ENCODE assay signal across 9 mouse cellular contexts in the genomic region with DNA sequence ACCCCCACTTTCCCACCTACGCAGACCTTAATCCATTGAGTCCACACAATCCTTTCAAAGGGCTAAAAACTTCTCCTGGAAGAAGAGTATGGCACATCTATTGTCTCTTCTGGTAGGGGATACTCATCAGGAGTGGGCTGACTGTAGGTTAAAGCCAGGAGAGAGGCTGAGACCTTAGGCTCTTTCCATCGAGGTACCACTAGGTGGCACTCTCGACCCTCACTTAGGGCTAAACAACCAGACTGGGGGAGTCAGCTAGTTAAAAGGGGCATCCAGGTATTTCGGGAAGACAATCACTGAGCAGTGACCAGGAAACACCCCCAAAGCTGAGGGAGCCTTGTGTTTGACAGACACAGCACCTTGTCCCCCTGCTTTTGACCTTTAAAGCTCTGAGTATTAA. TPM values are rescaled to one million over a fixed set of nuclear protein-coding genes. Genes with fewer than 3 reads are reported as not detected.
A peak's percentile ranks its signal among the peaks of the same experiment; 100 is the strongest.
DNase-seq lines count a peak whose midpoint lies in the region; ATAC-seq and TF ChIP-seq lines count a peak whose summit lies in the region.
"Had no signal": no experiment of that assay in that cellular context is flagged by ENCODE, and none has a peak within 500 bp of the region (broad histone marks: within the 10 kb centered on the region; RNA-seq: fewer than 3 reads in every experiment).

No protein-coding gene starts in this region.

- ATAC-seq in frontal cortex, adult (ENCODE audit: low TSS enrichment), result peak; percentile 38; the same call in 1 of the 2 replicates

- 19% methylated on average over 4 of the region's 4 CpGs for whole genome bisulfite sequencing in bone marrow, adult 2 months

- no peak for TF ChIP-seq POLR2A in bone marrow, adult 2 months (IDR thresholded peaks at IDR 0.05; ENCODE audit: borderline replicate concordance, control insufficient read depth, low read depth, low read length)

- no peak overlapping the region for H3K27ac ChIP-seq in bone marrow, adult 2 months (ENCODE audit: control insufficient read depth, insufficient read depth, low read depth, low read length, poor library complexity)
- H3K27ac ChIP-seq: limb, embryonic 12.5 days had no signal

- H3K4me3 ChIP-seq in bone marrow, adult 2 months (replicated peaks; ENCODE audit: control insufficient read depth, low read depth, low read length), result no peak overlapping the region
- H3K4me3 ChIP-seq: limb, embryonic 12.5 days had no signal

- DNase-seq in adrenal gland, adult 18-20 months (ENCODE audit: low spot score in 2 of 2), result peak; percentile 52 to 67
- no peak for DNase-seq in adrenal gland, postnatal 4 days (ENCODE audit: low spot score in 2 of 2)
- peak; percentile 62 for DNase-seq in 416B (ENCODE audit: low read depth)
- DNase-seq in kidney, adult 9 months, result peak; percentile 42
- peak; percentile 72 for DNase-seq in lung, postnatal 14 days
- DNase-seq in skeletal muscle tissue, adult 2 months (ENCODE audit: low read depth, low spot score), result peak; percentile 22

- TF ChIP-seq CTCF in bone marrow, adult 2 months (IDR thresholded peaks at IDR 0.05; ENCODE audit: control insufficient read depth, insufficient read depth, low read length), result peak; percentile 83

- no peaks in the 10 kb centered on the region for H3K4me1 ChIP-seq in bone marrow, adult 2 months (ENCODE audit: control insufficient read depth, insufficient read depth, low read length)
- H3K4me1 ChIP-seq: limb, embryonic 12.5 days had no signal

RNA-seq across cellular contexts. Expression of a gene that starts 27.2 kb away (rescaled TPM):
- 1 to 10 TPM; 8.6 to 9.8 TPM for total RNA-seq in adrenal gland, adult 18-20 months (2021)
- 10 to 100 TPM; 20.1 to 25.2 TPM for total RNA-seq in adrenal gland, postnatal 4 days (2021)
- 4.8 and 8.4 TPM in 2 replicates for polyA plus RNA-seq in bone marrow, adult 2 months (2011; ENCODE audit: insufficient read depth, insufficient read length, low replicate concordance, missing spikeins)

Comparison
In these comparisons a context has a peak if more than half of its experiments do, and no peak if none do; other contexts are left out.
1. DNase-seq: peak in adrenal gland, adult 18-20 months (2 of 2), 416B (single experiment), kidney, adult 9 months (single experiment), lung, postnatal 14 days (single experiment) and skeletal muscle tissue, adult 2 months (single experiment); none in adrenal gland, postnatal 4 days (0 of 2).